Mouse (Mus musculus) small intestine, adult 2 months (tissue): Measurements from ENCODE around the gene Galnt9. TPM values are rescaled to one million over a fixed set of nuclear protein-coding genes. Genes with fewer than 3 reads are reported as not detected.

Experiments
- H3K27ac ChIP-seq: fragments of 200-500 bp; 2 replicates; pipeline ENCODE4 v1.5.1; 2012; ENCODE audit warnings: low read depth, low read length, control low read depth, inconsistent platforms; ENCODE audit not compliant: insufficient read depth
- H3K27me3 ChIP-seq: fragments of 200-500 bp; 2 replicates; pipeline ENCODE4 v1.6.1; 2012; ENCODE audit warnings: mild to moderate bottlenecking, moderate library complexity, low read length, inconsistent platforms; ENCODE audit not compliant: control insufficient read depth, insufficient read depth
- H3K36me3 ChIP-seq: fragments of 200-500 bp; 2 replicates; pipeline ENCODE4 v1.6.1; 2012; ENCODE audit warnings: mild to moderate bottlenecking, low read length, control low read depth, inconsistent platforms; ENCODE audit not compliant: control insufficient read depth, insufficient read depth
- H3K4me1 ChIP-seq: fragments of 200-500 bp; 2 replicates; pipeline ENCODE4 v1.6.1; 2012; ENCODE audit warnings: low read length, inconsistent platforms, mixed read lengths; ENCODE audit not compliant: control insufficient read depth, insufficient read depth, insufficient read length
- H3K4me3 ChIP-seq: fragments of 200-500 bp; 2 replicates; pipeline ENCODE4 v1.5.1; 2012; ENCODE audit warnings: low read depth, mild to moderate bottlenecking, control low read depth, inconsistent platforms, low read length, moderate library complexity
- CTCF ChIP-seq: fragments of 200-500 bp; IDR thresholded peaks from 2 replicates; pipeline ENCODE4 v1.5.1; 2012; ENCODE audit warnings: low read depth, mild to moderate bottlenecking, control low read depth, inconsistent platforms, low read length, moderate library complexity, mixed read lengths; ENCODE audit not compliant: insufficient replicate concordance, insufficient read length; ENCODE audit errors: extremely low read depth
- POLR2A ChIP-seq: fragments of 200-500 bp; IDR thresholded peaks from 2 replicates; pipeline ENCODE4 v1.6.1; 2012; ENCODE audit warnings: low read depth, mild to moderate bottlenecking, control low read depth, inconsistent platforms, low read length, moderate library complexity
- WGBS: fragments of 180-500 bp; shearing (Covaris S2); methylation state at CpG from one replicate; pipeline ENCODE4 v1.1.7; 2018; 5-methylcytosine and 5-hydroxymethylcytosine counted together
- polyA plus RNA-seq: library from polyadenylated mRNA; depleted of rRNA; stranded (reverse); fragments of >200 nt; gene quantifications from 2 replicates; pipeline ENCODE4 v1.2.3, GENCODE M21; 2012; rRNA removed

Galnt9 gene
- 0.11 and 0.18 TPM in 2 replicates for polyA plus RNA-seq

GRCm38 (mm10) chr5:110543951-110544690 lies at the start of gene Galnt9:
Gene Galnt9, plus strand, starts transcription at chr5:110544355.
- Histone ChIP-seq H3K36me3 (no peaks in the 10 kb centered on the region), H3K27ac (no peak within 1 kb of the TSS), H3K4me3 (no peak within 1 kb of the TSS), H3K4me1 (no peaks in the 10 kb centered on the region; the same call in 1 of the 2 replicates), H3K27me3 (0 out of 2 replicates have a peak, but pooled peaks cover 7% of the 10 kb centered on the region)
- 2% methylated on average over 81 of the region's 82 CpGs for WGBS
- TF ChIP-seq POLR2A (no peak), CTCF (no peak)

- Histone ChIP-seq H3K27me3 (no peaks in the 10 kb centered on the region), H3K27ac (no peak overlapping the region), H3K4me3 (no peak overlapping the region), H3K4me1 (no peaks in the 10 kb centered on the region), H3K36me3 (no peaks in the 10 kb centered on the region)
- 74% methylated on average over 4 of the region's 4 CpGs for WGBS
- TF ChIP-seq CTCF: no peak
- no peak for TF ChIP-seq POLR2A
Measured at GRCm38 (mm10) chr5:110494396-110494795, 49.8 kb upstream of the Galnt9 start.

GRCm38 (mm10) chr5:110495051-110495450 lies 49.1 kb upstream of the Galnt9 start:
- no peaks in the 10 kb centered on the region for H3K36me3 ChIP-seq
- no peaks in the 10 kb centered on the region for H3K27me3 ChIP-seq
- no peaks in the 10 kb centered on the region for H3K4me1 ChIP-seq
- no peak overlapping the region for H3K27ac ChIP-seq
- TF ChIP-seq POLR2A (no peak), CTCF (no peak)
- H3K4me3 ChIP-seq: no peak overlapping the region
- 93% methylated on average over 6 of the region's 6 CpGs for WGBS

GRCm38 (mm10) chr5:110497556-110497955 lies 46.6 kb upstream of the Galnt9 start:
- 79% methylated on average over 5 of the region's 5 CpGs for WGBS
- H3K27me3 ChIP-seq: no peaks in the 10 kb centered on the region
- TF ChIP-seq CTCF (no peak), POLR2A (no peak)

GRCm38 (mm10) chr5:110498071-110498470 lies 46.1 kb upstream of the Galnt9 start:
- 56% methylated on average over 10 of the region's 10 CpGs for WGBS
- no peaks in the 10 kb centered on the region for H3K27me3 ChIP-seq
- H3K36me3 ChIP-seq: no peaks in the 10 kb centered on the region
- H3K4me3 ChIP-seq: no peak overlapping the region
- TF ChIP-seq CTCF: no peak
- TF ChIP-seq POLR2A: no peak
- H3K4me1 ChIP-seq: no peaks in the 10 kb centered on the region
- H3K27ac ChIP-seq: no peak overlapping the region

More at GRCm38 (mm10) chr5:110497556-110497955, 46.6 kb upstream of the Galnt9 start:
- Histone ChIP-seq H3K27ac (no peak overlapping the region), H3K36me3 (no peaks in the 10 kb centered on the region), H3K4me1 (no peaks in the 10 kb centered on the region), H3K4me3 (no peak overlapping the region)

GRCm38 (mm10) chr5:110500233-110500632 lies 43.9 kb upstream of the Galnt9 start:
- Histone ChIP-seq H3K36me3 (no peaks in the 10 kb centered on the region), H3K27me3 (no peaks in the 10 kb centered on the region), H3K4me3 (no peak overlapping the region), H3K4me1 (no peaks in the 10 kb centered on the region), H3K27ac (no peak overlapping the region)
- no peak for TF ChIP-seq CTCF
- no peak for TF ChIP-seq POLR2A
- WGBS: 41% methylated on average over 4 of the region's 4 CpGs

- Histone ChIP-seq H3K27me3 (no peaks in the 10 kb centered on the region), H3K4me3 (no peak overlapping the region), H3K36me3 (no peaks in the 10 kb centered on the region), H3K4me1 (no peaks in the 10 kb centered on the region), H3K27ac (no peak overlapping the region)
- 85% methylated on average over 3 of the region's 3 CpGs for WGBS
- TF ChIP-seq POLR2A (no peak), CTCF (no peak)
Measured at GRCm38 (mm10) chr5:110503361-110503760, 40.8 kb upstream of the Galnt9 start.
